17 mouse cellular contexts compared by ENCODE assay signal in genomic region chr7:144684947-144685346, GRCm38 (mm10).
DNase-seq lines count a peak whose midpoint lies in the region; ATAC-seq and TF ChIP-seq lines count a peak whose summit lies in the region.
"Had no signal": no experiment of that assay in that cellular context is flagged by ENCODE, and none has a peak within 500 bp of the region (broad histone marks: within the 10 kb centered on the region; RNA-seq: fewer than 3 reads in every experiment).

No protein-coding gene starts in this region.

- no peak overlapping the region for H3K9ac ChIP-seq in forebrain, embryonic 16.5 days (replicated peaks; ENCODE audit: low read depth, low read length)
- H3K9ac ChIP-seq: embryonic facial prominence, embryonic 13.5 days; limb, embryonic 12.5 days; liver, embryonic 15.5 days had no signal

- no peaks in the 10 kb centered on the region for H3K79me3 ChIP-seq in C2C12 (ENCODE audit: low read depth)

- peak; percentile 41 for ATAC-seq in Patski
- peak; percentile 75 for ATAC-seq in forebrain, embryonic 16.5 days
- ATAC-seq: inflammation-experienced regulatory T-cells, adult 6 months had no signal

- no peaks in the 10 kb centered on the region for H3K9me3 ChIP-seq in forebrain, embryonic 16.5 days (ENCODE audit: control insufficient read depth, low read length)
- H3K9me3 ChIP-seq: embryonic facial prominence, embryonic 13.5 days; limb, embryonic 12.5 days; liver, embryonic 15.5 days had no signal

- in situ Hi-C loops in Patski (cut with MboI; ENCODE audit: low pct_unique_long_range_greater_than_20kb) = no loop called here

- H3K36me3 ChIP-seq in C2C12 (ENCODE audit: control insufficient read depth, insufficient read depth) = no peaks in the 10 kb centered on the region
- no peaks in the 10 kb centered on the region for H3K36me3 ChIP-seq in forebrain, embryonic 16.5 days (ENCODE audit: control insufficient read depth, insufficient read depth)
- H3K36me3 ChIP-seq: embryonic facial prominence, embryonic 13.5 days; heart, embryonic 10.5 days; limb, embryonic 12.5 days; liver, embryonic 15.5 days had no signal

- TF ChIP-seq CTCF in C2C12 (IDR thresholded peaks at IDR 0.05; ENCODE audit: control insufficient read depth, insufficient read depth, insufficient read length) (no peak), Patski (IDR thresholded peaks at IDR 0.05) (no peak)

- peak overlapping the region; percentile 61 for H3ac ChIP-seq in C2C12 (ENCODE audit: control insufficient read depth, insufficient read length, low read depth)

- H3K27me3 ChIP-seq in C2C12 (ENCODE audit: control insufficient read depth, insufficient read depth, insufficient read length) = no peaks in the 10 kb centered on the region
- H3K27me3 ChIP-seq in Patski = no peaks in the 10 kb centered on the region
- no peaks in the 10 kb centered on the region; the same call in 1 of the 2 replicates for H3K27me3 ChIP-seq in forebrain, embryonic 16.5 days (replicated peaks; ENCODE audit: control insufficient read depth, insufficient read depth, low read length)

- POLR2A ChIA-PET in Patski (lab: Charles Lee) = interaction anchor here (0.6 to 1.5 kb wide), 2 partner anchors 37 to 72 kb away, joined by 3 read pairs; no protein-coding TSS in a partner anchor

- H3K79me2 ChIP-seq in C2C12 (ENCODE audit: control insufficient read depth, insufficient read depth) = no peaks in the 10 kb centered on the region

- 13% methylated on average over 4 of the region's 4 CpGs for WGBS in forebrain, embryonic 16.5 days

- H3K27ac ChIP-seq in forebrain, embryonic 16.5 days (ENCODE audit: low read length) = no peak overlapping the region
- H3K27ac ChIP-seq: embryonic facial prominence, embryonic 13.5 days; heart, embryonic 10.5 days; limb, embryonic 12.5 days; liver, embryonic 15.5 days; stomach, postnatal 0 days had no signal

- H3K4me2 ChIP-seq in forebrain, embryonic 16.5 days (ENCODE audit: low read length) = no peak overlapping the region
- H3K4me2 ChIP-seq: embryonic facial prominence, embryonic 13.5 days; limb, embryonic 12.5 days; liver, embryonic 15.5 days had no signal

- H3K4me3 ChIP-seq in C2C12 (ENCODE audit: insufficient read depth, poor library complexity, severe bottlenecking) = no peak overlapping the region
- H3K4me3 ChIP-seq in forebrain, embryonic 16.5 days (replicated peaks; ENCODE audit: low read length) = no peak overlapping the region
- H3K4me3 ChIP-seq: embryonic facial prominence, embryonic 13.5 days; heart, embryonic 10.5 days; limb, embryonic 12.5 days; liver, embryonic 15.5 days had no signal

- CTCF ChIA-PET in Patski (lab: Charles Lee) = interaction anchor here (1.2 to 2.0 kb wide), 2 partner anchors 38 to 93 kb away, joined by 3 to 5 read pairs; no protein-coding TSS in a partner anchor

- peaks cover 14% of the 10 kb centered on the region for H3K4me1 ChIP-seq in forebrain, embryonic 16.5 days (replicated peaks; ENCODE audit: control insufficient read depth, insufficient read depth, low read length)
- H3K4me1 ChIP-seq: liver, embryonic 15.5 days had no signal

- DNase-seq in lung, adult 18-20 months = peak; percentile 30 to 37
- no peak for DNase-seq in lung, postnatal 25 days (ENCODE audit: low spot score)
- DNase-seq in Patski (ENCODE audit: low read depth, low spot score) = peak; percentile 57
- DNase-seq in urinary bladder, postnatal 25 days (ENCODE audit: low spot score) = no peak
- DNase-seq in layer of hippocampus, adult 9-11 months = no peak
- DNase-seq: cerebellum, adult 18-20 months; gastrocnemius, postnatal 14 days; heart, postnatal 36 days; kidney, adult 9 months had no signal

TF ChIP-seq in C2C12, 6 proteins besides CTCF, POLR2A, EP300 and RAD21:
- TF ChIP-seq CEBPB (IDR thresholded peaks at IDR 0.05; ENCODE audit: low read depth) = no peak

Comparison
In these comparisons a context has a peak if more than half of its experiments do, and no peak if none do; other contexts are left out.
1. DNase-seq: peak in lung, adult 18-20 months (2 of 2) and Patski (single experiment); none in lung, postnatal 25 days (single experiment), urinary bladder, postnatal 25 days (single experiment) and layer of hippocampus, adult 9-11 months (single experiment).